Mouse (Mus musculus) liver, embryonic 14.5 days (tissue): Measurements from ENCODE around the gene Ror1.

Experiments
- CTCF ChIP-seq: IDR thresholded peaks from 2 replicates; pipeline ENCODE4 v1.5.1; 2016; ENCODE audit warnings: antibody characterized with exemption, low read depth, control low read depth
- EP300 ChIP-seq: IDR thresholded peaks from 2 replicates; pipeline ENCODE4 v1.6.1; 2016; ENCODE audit warnings: antibody characterized with exemption, low read depth

- no peak for TF ChIP-seq CTCF
- no peak for TF ChIP-seq EP300
These were observed 188.9 kb downstream of the Ror1 start for GRCm38 (mm10) chr4:100284528-100284927.
